Mouse (Mus musculus) heart, embryonic 12.5 days (tissue): ENCODE measurements around the gene Gm4450. TPM values are rescaled to one million over a fixed set of nuclear protein-coding genes. Genes with fewer than 3 reads are reported as not detected.
"Not testable (repeated sequence)": the region's sequence is repeated elsewhere in the genome, so short reads cannot be mapped to it uniquely, and the experiment has no call there.

ENCODE experiments used
- ATAC-seq: fragments of 200-750 bp; cut with Nextera tagmentation; 2 replicates; pipeline ENCODE4 v1.8.0; 2017; ENCODE audit warnings: moderate TSS enrichment, moderate library complexity; ENCODE audit not compliant: insufficient number of reproducible peaks, low FRiP score
- H3K27ac ChIP-seq: fragments of 300-500 bp; sonication (generic); 2 replicates; pipeline ENCODE4 v1.5.1; 2016; ENCODE audit warnings: mild to moderate bottlenecking, moderate library complexity; ENCODE audit not compliant: poor library complexity, severe bottlenecking
- H3K27me3 ChIP-seq: fragments of 300-500 bp; sonication (generic); replicated peaks from 2 replicates; pipeline ENCODE4 v1.6.1; 2016; ENCODE audit warnings: mild to moderate bottlenecking, moderate library complexity
- H3K36me3 ChIP-seq: fragments of 300-500 bp; sonication (generic); 2 replicates; pipeline ENCODE4 v1.6.1; 2016; ENCODE audit warnings: mild to moderate bottlenecking, moderate library complexity
- H3K4me1 ChIP-seq: fragments of 300-500 bp; sonication (generic); replicated peaks from 2 replicates; pipeline ENCODE4 v1.6.1; 2016; ENCODE audit warnings: mild to moderate bottlenecking
- H3K4me2 ChIP-seq: fragments of 300-500 bp; sonication (generic); 2 replicates; pipeline ENCODE4 v1.6.1; 2016; ENCODE audit warnings: mild to moderate bottlenecking, moderate library complexity
- H3K4me3 ChIP-seq: fragments of 300-500 bp; sonication (generic); 2 replicates; pipeline ENCODE4 v1.5.1; 2016; ENCODE audit warnings: mild to moderate bottlenecking
- H3K9ac ChIP-seq: fragments of 300-500 bp; sonication (generic); 2 replicates; pipeline ENCODE4 v1.6.1; 2016; ENCODE audit warnings: mild to moderate bottlenecking, moderate library complexity
- H3K9me3 ChIP-seq: fragments of 300-500 bp; sonication (generic); replicated peaks from 2 replicates; pipeline ENCODE4 v1.6.1; 2016; ENCODE audit warnings: mild to moderate bottlenecking, moderate library complexity
- WGBS: fragments of 180-500 bp; shearing (Covaris S2); methylation state at CpG from one replicate; pipeline ENCODE4 v1.1.7; 2016; 5-methylcytosine and 5-hydroxymethylcytosine counted together
- polyA plus RNA-seq: library from polyadenylated mRNA; unstranded; fragments of >200 nt; fragmentation: Nextera tagmentation; extraction: Ambion mirVana; gene quantifications from 2 replicates; pipeline ENCODE4 v1.2.1, GENCODE M21; 2016

The Gm4450 gene
- polyA plus RNA-seq, 1 experiment from 2014 or later = not detected

GRCm38 (mm10) chr3:98417328-98417727 is 39.6 kb downstream of the Gm4450 start:
- 17% methylated on average over 4 of the region's 4 CpGs for WGBS
- Histone ChIP-seq H3K36me3 (no peaks in the 10 kb centered on the region), H3K4me2 (peak overlapping the region; percentile 33), H3K9me3 (no peaks in the 10 kb centered on the region), H3K27ac (peak overlapping the region; percentile 92), H3K4me1 (peaks cover 73% of the 10 kb centered on the region), H3K9ac (no peak overlapping the region), H3K4me3 (no peak overlapping the region), H3K27me3 (no peaks in the 10 kb centered on the region)
- ATAC-seq = peak; percentile 87

- ATAC-seq = peak; percentile 46; the same call in 1 of the 2 replicates
- Histone ChIP-seq H3K4me2 (peak overlapping the region; percentile 33), H3K4me3 (no peak overlapping the region), H3K27ac (peak overlapping the region; percentile 92), H3K4me1 (peaks cover 73% of the 10 kb centered on the region), H3K27me3 (no peaks in the 10 kb centered on the region), H3K36me3 (no peaks in the 10 kb centered on the region), H3K9me3 (no peaks in the 10 kb centered on the region), H3K9ac (no peak overlapping the region)
- WGBS = 54% methylated on average over 5 of the region's 5 CpGs
Measured at GRCm38 (mm10) chr3:98416426-98417250, 40.3 kb downstream of the Gm4450 start.

DNA sequence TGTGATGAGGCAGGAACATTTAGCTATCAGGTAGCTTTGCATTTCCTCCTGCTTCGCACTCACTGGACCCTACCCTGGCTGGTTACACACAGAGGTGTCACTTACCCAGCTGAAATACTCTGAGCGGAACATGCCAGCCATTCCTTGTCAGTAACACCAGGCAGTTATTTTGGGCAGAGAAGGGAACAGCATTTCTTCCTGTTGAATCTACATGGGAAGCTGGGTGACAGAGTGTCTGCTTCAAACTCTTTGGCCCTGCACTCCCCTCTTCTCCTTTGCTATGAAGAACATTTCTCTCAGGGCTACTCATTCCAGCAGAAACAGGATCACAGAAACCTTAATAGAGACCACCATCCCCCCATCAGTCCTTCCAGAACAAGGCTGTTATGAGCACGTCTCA is 42.6 kb downstream of the Gm4450 start:
- Histone ChIP-seq H3K4me2 (no peak overlapping the region; the same call in 1 of the 2 replicates), H3K4me1 (peaks cover 62% of the 10 kb centered on the region), H3K4me3 (no peak overlapping the region), H3K27ac (peak overlapping the region; percentile 92), H3K9me3 (no peaks in the 10 kb centered on the region), H3K36me3 (no peaks in the 10 kb centered on the region), H3K9ac (no peak overlapping the region), H3K27me3 (no peaks in the 10 kb centered on the region)
- 34% methylated on average over 3 of the region's 3 CpGs for WGBS
- no peak for ATAC-seq

DNA sequence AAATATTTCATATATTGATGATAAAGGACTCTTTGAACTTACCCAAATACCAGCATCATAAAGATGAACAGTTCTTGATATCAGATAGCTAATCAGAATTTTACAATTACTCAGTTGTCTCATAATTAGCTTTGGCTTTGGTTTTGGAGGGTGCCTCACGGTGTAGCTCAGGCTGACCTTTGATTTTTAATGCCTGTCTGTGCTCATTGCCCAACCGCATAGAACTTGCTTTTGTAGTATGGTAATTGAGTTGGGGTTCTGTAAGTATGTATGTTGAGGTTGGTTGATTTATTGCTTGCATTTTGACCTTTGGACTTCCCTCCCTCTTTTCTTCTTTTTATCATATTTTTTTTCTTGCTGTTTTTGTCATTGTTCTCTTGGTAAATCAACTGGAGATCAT is 43.2 kb downstream of the Gm4450 start:
- Histone ChIP-seq H3K9me3 (no peaks in the 10 kb centered on the region), H3K9ac (no peak overlapping the region), H3K4me2 (no peak overlapping the region), H3K36me3 (no peaks in the 10 kb centered on the region), H3K27me3 (no peaks in the 10 kb centered on the region), H3K4me1 (peaks cover 57% of the 10 kb centered on the region), H3K4me3 (no peak overlapping the region), H3K27ac (peak overlapping the region; percentile 68; the same call in 1 of the 2 replicates)
- ATAC-seq = no peak
- 72% methylated on average over 2 of the region's 2 CpGs for WGBS

DNA sequence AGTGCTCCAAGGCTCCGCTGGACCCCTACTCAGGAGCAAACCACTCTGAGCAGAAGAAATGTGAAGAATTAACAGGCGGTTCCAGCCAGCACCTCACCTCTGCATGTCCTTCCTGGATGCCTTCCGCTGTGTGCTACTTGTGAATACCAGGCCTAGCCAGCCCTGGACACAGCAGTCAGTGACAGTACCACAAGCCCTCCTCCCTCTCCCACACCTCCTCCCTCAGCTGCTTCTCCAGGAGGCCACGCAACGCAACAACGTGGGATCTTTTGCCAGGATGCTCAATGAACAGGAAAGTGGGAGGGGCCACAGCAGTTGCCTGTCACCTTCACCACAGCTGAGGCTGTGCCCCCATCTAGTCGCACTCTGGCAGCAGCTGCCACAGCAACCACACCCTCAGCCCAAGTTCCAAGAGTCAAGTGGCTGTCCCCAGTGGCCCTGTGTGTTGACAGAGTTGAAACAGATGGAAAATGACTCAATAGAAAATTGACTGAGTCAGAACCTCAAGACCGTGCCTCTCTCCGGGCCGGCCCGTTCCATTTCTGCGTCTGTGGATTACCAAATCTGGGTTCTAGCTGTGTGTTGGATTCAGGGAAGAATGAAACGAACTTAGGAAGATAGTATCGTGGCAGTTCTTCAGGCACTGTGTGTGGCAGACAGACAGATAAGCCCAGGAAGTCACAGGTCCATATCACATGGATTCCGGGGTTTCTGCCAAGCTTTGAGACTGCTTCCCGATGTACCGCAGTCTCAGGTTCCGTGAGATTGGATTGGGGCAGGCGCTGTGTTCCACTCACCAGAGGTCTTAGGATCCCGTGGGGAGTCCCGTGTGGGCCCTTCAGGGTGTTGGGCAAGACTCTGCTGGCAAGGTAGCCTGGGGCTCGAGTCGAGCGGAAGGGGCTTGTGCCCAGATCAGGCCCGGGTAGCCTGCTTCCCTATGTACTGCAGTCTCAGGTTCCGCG is 46.0 kb downstream of the Gm4450 start:
- H3K9me3 ChIP-seq, H3K4me3 ChIP-seq, H3K27me3 ChIP-seq, H3K4me2 ChIP-seq, H3K9ac ChIP-seq, H3K36me3 ChIP-seq: not testable (repeated sequence)
- H3K27ac ChIP-seq = peak overlapping the region; percentile 77
- ATAC-seq = peak; percentile 82
- peaks cover 50% of the 10 kb centered on the region for H3K4me1 ChIP-seq
- 54% methylated on average over 17 of the region's 27 CpGs for WGBS

DNA sequence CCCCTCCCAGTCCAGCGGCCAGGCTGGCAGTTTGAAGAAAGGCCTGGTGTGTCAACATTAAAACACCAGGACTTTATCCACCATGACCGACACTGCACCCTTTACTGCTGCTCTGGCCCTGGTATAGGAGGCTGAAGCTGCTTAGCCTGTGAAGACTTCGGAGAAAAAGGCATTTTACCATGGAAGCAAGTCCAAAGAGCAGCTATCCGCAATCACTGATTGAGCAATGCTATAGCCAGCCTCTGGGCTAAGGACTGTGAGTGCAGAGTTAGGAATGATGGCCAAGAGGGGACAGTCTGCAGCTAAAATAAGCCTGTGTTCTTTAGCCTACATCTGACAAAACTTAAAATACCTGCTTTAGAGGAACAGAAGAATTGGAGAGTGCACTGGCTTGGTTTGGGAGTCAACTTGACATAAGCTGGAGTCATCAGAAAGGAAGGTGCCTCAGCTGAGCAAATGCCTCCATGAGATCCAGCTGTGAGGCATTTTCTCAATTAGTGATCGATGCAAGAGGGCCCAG is 49.6 kb downstream of the Gm4450 start:
- H3K4me3 ChIP-seq, H3K36me3 ChIP-seq, H3K9me3 ChIP-seq, H3K27me3 ChIP-seq, ATAC-seq: not testable (repeated sequence)
- Histone ChIP-seq H3K4me2 (peak overlapping the region; percentile 48), H3K27ac (peak overlapping the region; percentile 89), H3K4me1 (peaks cover 28% of the 10 kb centered on the region), H3K9ac (peak overlapping the region; percentile 51; the same call in 1 of the 2 replicates)
- 46% methylated on average over 5 of the region's 5 CpGs for WGBS

- H3K4me1 ChIP-seq = peaks cover 28% of the 10 kb centered on the region
- 30% methylated on average over 12 of the region's 12 CpGs for WGBS
- not testable (repeated sequence) for H3K9ac ChIP-seq, H3K27me3 ChIP-seq, H3K36me3 ChIP-seq, ATAC-seq, H3K4me3 ChIP-seq, H3K9me3 ChIP-seq
- peak overlapping the region; percentile 48 for H3K4me2 ChIP-seq
- peak overlapping the region; percentile 89 for H3K27ac ChIP-seq
Measured at GRCm38 (mm10) chr3:98406569-98407144, 50.3 kb downstream of the Gm4450 start.

DNA sequence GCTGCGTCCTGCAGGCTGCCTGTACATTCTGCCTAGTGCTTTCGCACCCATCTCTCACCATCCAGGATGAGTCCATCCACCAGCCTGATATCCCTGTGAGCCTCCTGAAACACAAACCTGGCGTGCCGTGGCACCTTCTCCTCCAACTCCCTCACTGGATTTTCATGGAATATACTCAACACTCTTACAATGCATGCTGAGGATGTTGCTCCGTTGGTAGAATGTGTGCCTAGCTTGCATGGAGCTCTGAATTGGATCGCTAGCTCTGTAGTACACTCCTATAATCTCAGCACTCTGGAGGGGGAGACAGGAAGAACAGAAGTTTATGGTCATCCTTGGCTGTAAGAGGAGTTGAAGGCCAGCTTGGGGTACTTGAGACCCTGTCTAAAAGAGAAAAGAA is 51.0 kb downstream of the Gm4450 start:
- not testable (repeated sequence) for H3K27me3 ChIP-seq, ATAC-seq, H3K9ac ChIP-seq, H3K9me3 ChIP-seq, H3K4me2 ChIP-seq, H3K36me3 ChIP-seq, H3K4me3 ChIP-seq
- Histone ChIP-seq H3K4me1 (peaks cover 28% of the 10 kb centered on the region), H3K27ac (peak overlapping the region; percentile 83)
- 77% methylated on average over 6 of the region's 6 CpGs for WGBS

DNA sequence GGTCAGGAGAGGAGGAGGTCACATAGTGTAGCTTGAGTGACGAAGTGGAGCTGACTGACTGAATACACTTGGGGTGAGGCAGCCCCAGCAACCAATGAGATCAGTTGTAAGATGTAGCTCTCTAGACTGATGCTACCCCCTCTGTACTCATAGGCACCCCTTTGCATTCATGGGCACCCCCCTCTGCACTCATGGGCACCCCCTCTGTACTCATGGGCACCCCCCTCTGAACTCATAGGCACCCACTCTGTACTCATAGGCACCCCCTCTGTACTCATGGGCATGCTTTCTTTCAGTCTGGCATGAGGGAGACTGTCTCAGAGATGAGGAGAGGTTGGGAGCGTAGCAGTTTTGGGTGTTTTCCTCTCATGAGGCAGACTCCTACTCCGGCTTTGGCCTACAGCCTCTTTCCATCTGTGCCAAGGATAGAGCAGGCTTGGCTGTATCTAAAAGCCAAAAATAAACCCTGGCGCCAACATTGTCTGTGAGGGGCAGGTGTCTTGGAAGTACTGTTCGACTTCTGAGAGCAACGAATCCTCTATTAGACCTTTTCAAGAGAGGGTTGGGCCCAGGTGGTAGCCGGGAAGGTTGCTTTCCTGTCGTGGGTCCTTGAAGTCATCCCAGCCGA is 52.5 kb downstream of the Gm4450 start:
- not testable (repeated sequence) for H3K9me3 ChIP-seq

More for the DNA sequence above, 52.5 kb downstream of the Gm4450 start:
- H3K4me1 ChIP-seq = peaks cover 28% of the 10 kb centered on the region
- H3K27me3 ChIP-seq, H3K4me3 ChIP-seq, H3K9ac ChIP-seq, H3K36me3 ChIP-seq, ATAC-seq: not testable (repeated sequence)
- H3K4me2 ChIP-seq = 0 out of 2 replicates have a peak overlapping the region, but pooled peaks have one; percentile 7
- 61% methylated on average over 9 of the region's 9 CpGs for WGBS
- peak overlapping the region; percentile 43; the same call in 1 of the 2 replicates for H3K27ac ChIP-seq
